21 mouse cellular contexts compared by ENCODE assay signal in genomic region chr3:31991526-31992045, GRCm38 (mm10).
DNase-seq lines count a peak whose midpoint lies in the region; ATAC-seq and TF ChIP-seq lines count a peak whose summit lies in the region.
"Had no signal": no experiment of that assay in that cellular context is flagged by ENCODE, and none has a peak within 500 bp of the region (broad histone marks: within the 10 kb centered on the region; RNA-seq: fewer than 3 reads in every experiment).

No protein-coding gene starts in this region.

- peak; percentile 70 for ATAC-seq in intestine, embryonic 14.5 days (replicated peaks; ENCODE audit: low FRiP score, low TSS enrichment, low read depth)
- no peak for ATAC-seq in intestine, postnatal 0 days
- ATAC-seq in neural tube, embryonic 13.5 days (ENCODE audit: low read depth) = no peak
- ATAC-seq: forebrain, embryonic 14.5 days; forebrain, embryonic 16.5 days had no signal

- no peak for TF ChIP-seq CTCF in intestine, postnatal 0 days (IDR thresholded peaks at IDR 0.05; ENCODE audit: low read depth)

- H3K4me2 ChIP-seq in intestine, embryonic 14.5 days (ENCODE audit: low read length) = no peak overlapping the region
- no peak overlapping the region for H3K4me2 ChIP-seq in intestine, postnatal 0 days (replicated peaks; ENCODE audit: low read depth)
- H3K4me2 ChIP-seq in neural tube, embryonic 13.5 days = no peak overlapping the region
- H3K4me2 ChIP-seq: embryonic facial prominence, embryonic 13.5 days; embryonic facial prominence, embryonic 15.5 days; forebrain, embryonic 12.5 days had no signal

- no peaks in the 10 kb centered on the region for H3K9me3 ChIP-seq in intestine, embryonic 14.5 days (ENCODE audit: control insufficient read depth, low read length)
- H3K9me3 ChIP-seq in intestine, postnatal 0 days (ENCODE audit: control insufficient read depth) = no peaks in the 10 kb centered on the region
- no peaks in the 10 kb centered on the region for H3K9me3 ChIP-seq in neural tube, embryonic 13.5 days
- H3K9me3 ChIP-seq: embryonic facial prominence, embryonic 13.5 days; embryonic facial prominence, embryonic 15.5 days; forebrain, embryonic 10.5 days; forebrain, embryonic 12.5 days had no signal

- H3K4me3 ChIP-seq in intestine, embryonic 14.5 days (ENCODE audit: low read depth, low read length) = no peak overlapping the region
- no peak overlapping the region for H3K4me3 ChIP-seq in intestine, postnatal 0 days (ENCODE audit: low read depth, low read length)
- H3K4me3 ChIP-seq in neural tube, embryonic 13.5 days = no peak overlapping the region
- H3K4me3 ChIP-seq: embryonic facial prominence, embryonic 13.5 days; embryonic facial prominence, embryonic 15.5 days; erythroblast, embryonic 14.5 days; forebrain, embryonic 10.5 days; forebrain, embryonic 12.5 days had no signal

- H3K4me1 ChIP-seq in intestine, embryonic 14.5 days (replicated peaks; ENCODE audit: control insufficient read depth, insufficient read depth, low read length) = 0 out of 2 replicates have a peak, but pooled peaks cover 3% of the 10 kb centered on the region
- H3K4me1 ChIP-seq in intestine, postnatal 0 days (replicated peaks; ENCODE audit: control insufficient read depth, insufficient read depth, low read length) = no peaks in the 10 kb centered on the region
- no peaks in the 10 kb centered on the region for H3K4me1 ChIP-seq in neural tube, embryonic 13.5 days (replicated peaks)
- H3K4me1 ChIP-seq: embryonic facial prominence, embryonic 13.5 days; embryonic facial prominence, embryonic 15.5 days; forebrain, embryonic 10.5 days; forebrain, embryonic 12.5 days had no signal

- H3K27me3 ChIP-seq in intestine, embryonic 14.5 days (replicated peaks; ENCODE audit: control insufficient read depth, insufficient read depth, low read length) = no peaks in the 10 kb centered on the region
- no peaks in the 10 kb centered on the region for H3K27me3 ChIP-seq in intestine, postnatal 0 days (replicated peaks; ENCODE audit: control insufficient read depth, insufficient read depth, low read length)
- H3K27me3 ChIP-seq in neural tube, embryonic 13.5 days = no peaks in the 10 kb centered on the region
- H3K27me3 ChIP-seq: embryonic facial prominence, embryonic 13.5 days; embryonic facial prominence, embryonic 15.5 days; forebrain, embryonic 12.5 days had no signal

- 40% methylated on average over 5 of the region's 5 CpGs for WGBS in intestine, embryonic 14.5 days
- 64% methylated on average over 5 of the region's 5 CpGs for WGBS in intestine, postnatal 0 days
- 78% methylated on average over 5 of the region's 5 CpGs for WGBS in neural tube, embryonic 13.5 days

- H3K36me3 ChIP-seq in intestine, embryonic 14.5 days (ENCODE audit: control insufficient read depth, insufficient read depth, low read length) = no peaks in the 10 kb centered on the region
- no peaks in the 10 kb centered on the region for H3K36me3 ChIP-seq in intestine, postnatal 0 days (ENCODE audit: control insufficient read depth, insufficient read depth)
- H3K36me3 ChIP-seq in neural tube, embryonic 13.5 days = no peaks in the 10 kb centered on the region
- H3K36me3 ChIP-seq: embryonic facial prominence, embryonic 13.5 days; embryonic facial prominence, embryonic 15.5 days; forebrain, embryonic 10.5 days; forebrain, embryonic 12.5 days had no signal

- DNase-seq in intestine, embryonic 14.5 days (ENCODE audit: low spot score) = no peak
- no peak for DNase-seq in neural tube, embryonic 10.5 days (ENCODE audit: extremely low spot score, low spot score)
- DNase-seq: adrenal gland, adult 2 months; adrenal gland, postnatal 10 days; adrenal gland, postnatal 25 days; cerebellum, adult 11 months; cerebellum, adult 18-20 months; cerebellum, adult 8-10 months; cerebellum, adult 9-11 months; cerebellum, postnatal 14 days; cerebellum, postnatal 36 days; embryo, embryonic 11 days had no signal

- H3K27ac ChIP-seq in intestine, embryonic 14.5 days (ENCODE audit: low read depth) = no peak overlapping the region
- no peak overlapping the region for H3K27ac ChIP-seq in intestine, postnatal 0 days (ENCODE audit: low read depth, low read length)
- H3K27ac ChIP-seq in neural tube, embryonic 13.5 days (replicated peaks) = 0 out of 2 replicates have a peak overlapping the region, but pooled peaks have one; percentile 3
- H3K27ac ChIP-seq: embryonic facial prominence, embryonic 13.5 days; embryonic facial prominence, embryonic 15.5 days; forebrain, embryonic 10.5 days; forebrain, embryonic 12.5 days had no signal

- no peak overlapping the region for H3K9ac ChIP-seq in intestine, embryonic 14.5 days (ENCODE audit: low read length)
- H3K9ac ChIP-seq in intestine, postnatal 0 days (ENCODE audit: low read depth, low read length) = no peak overlapping the region
- no peak overlapping the region for H3K9ac ChIP-seq in neural tube, embryonic 13.5 days
- H3K9ac ChIP-seq: embryonic facial prominence, embryonic 13.5 days; embryonic facial prominence, embryonic 15.5 days; forebrain, embryonic 12.5 days had no signal
